Mouse (Mus musculus): ENCODE measurements around the gene Vmn1r85.

Gene Vmn1r85

GRCm38 (mm10) chr7:13037901-13038555 lies 56.9 kb downstream of the Vmn1r85 start, which contains the start of gene Ube2m:
Gene Ube2m (minus strand): TSS chr7:13038275.
- DNase-seq = peak; percentile 97 to 99

GRCm38 (mm10) chr7:13037366-13037765 lies 57.6 kb downstream of the Vmn1r85 start:
- no peak for DNase-seq

DNA sequence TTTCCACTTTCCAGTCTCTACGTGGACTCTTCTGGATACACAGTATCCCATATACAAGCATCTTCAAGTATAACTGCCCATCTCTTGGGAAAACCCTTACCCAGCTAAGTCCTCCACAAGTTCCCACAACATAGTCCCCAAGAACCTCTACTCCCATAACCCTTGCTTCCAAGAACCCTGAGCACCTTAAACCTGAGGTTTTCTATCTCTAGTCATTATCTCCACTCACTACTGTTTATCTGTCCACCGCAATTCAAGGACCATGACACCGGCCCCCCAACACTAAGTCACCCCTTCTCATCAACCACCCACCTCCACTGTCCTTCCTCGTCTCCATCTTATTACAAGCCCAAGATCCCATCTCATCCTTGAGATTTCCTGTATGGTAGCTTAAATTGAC lies 58.2 kb downstream of the Vmn1r85 start:
- no peak for DNase-seq

DNA sequence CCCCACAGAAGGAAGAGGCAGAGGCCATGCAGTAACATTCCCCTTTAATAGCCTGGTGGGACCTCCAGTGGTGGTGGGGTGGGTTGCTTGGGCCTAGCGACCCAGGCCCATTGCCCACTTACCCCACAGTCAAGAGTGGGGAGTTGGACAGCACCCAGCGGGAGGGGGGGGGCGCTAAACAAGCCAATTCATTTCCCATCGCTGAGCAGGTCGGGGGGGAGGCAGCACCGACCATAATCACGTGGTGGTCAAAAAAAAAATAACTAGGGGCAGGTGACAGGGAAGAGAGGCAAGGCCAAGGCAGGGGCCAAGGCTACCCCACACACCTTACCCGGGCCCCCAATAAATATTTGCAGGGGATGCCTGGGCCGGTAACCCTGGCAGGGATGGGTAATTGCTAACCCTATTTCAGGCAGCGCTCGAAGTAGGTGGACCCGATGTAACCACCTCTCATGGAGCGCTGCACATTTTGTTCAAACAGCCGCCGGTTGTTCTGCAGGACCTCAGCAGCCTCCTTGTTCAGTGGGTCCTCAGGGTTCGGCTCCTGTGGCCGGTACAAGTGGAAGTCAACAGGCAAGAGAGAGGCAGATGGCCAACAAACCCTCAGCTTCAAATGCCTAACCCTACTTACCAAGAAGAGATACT lies 59.6 kb downstream of the Vmn1r85 start:
- peak in 1 of 2 experiments; percentile 33 for DNase-seq

- peak; percentile 96 to 97 for DNase-seq
Measured at GRCm38 (mm10) chr7:13034148-13034977, 60.6 kb downstream of the Vmn1r85 start, which contains the start of gene Chmp2a. Gene Chmp2a (minus strand): TSS chr7:13034807.

DNA sequence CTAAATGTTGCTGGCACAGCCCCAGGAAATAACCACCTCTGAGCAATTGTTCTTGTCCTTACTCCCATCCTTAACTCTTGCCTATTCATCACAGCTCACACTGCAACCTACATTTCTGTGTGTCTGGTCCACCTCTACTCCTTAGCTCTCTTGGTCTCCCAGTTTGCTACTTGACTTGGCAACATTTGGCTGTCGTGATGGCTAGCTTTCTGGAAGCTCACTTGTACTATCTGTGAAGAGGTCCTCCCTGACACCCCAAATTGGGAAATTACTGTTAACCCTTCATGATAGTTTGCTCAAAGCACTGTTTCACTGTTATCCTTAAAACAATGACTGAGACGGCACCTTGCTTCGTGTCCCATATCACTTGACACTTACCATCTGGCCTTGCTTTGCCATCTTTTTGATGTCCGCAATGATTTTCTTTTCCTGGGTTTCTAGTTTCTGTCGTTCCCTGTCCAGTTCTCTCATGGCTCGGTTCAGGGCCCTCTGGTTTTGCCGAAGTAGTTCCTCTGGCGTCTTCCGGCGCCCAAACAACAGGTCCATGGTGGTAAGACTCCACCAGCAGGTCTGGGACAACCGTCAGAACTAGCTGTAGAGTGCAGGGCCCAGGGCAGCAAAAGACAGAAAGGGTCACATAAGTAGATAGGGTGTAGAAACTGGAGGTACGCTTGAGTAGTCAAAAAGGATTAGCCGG lies 61.4 kb downstream of the Vmn1r85 start:
- DNase-seq = no peak

Measured in spleen, adult 18-20 months (tissue).